Mouse (Mus musculus) stomach, postnatal 0 days (tissue): Measurements from ENCODE around the gene Lpcat3. TPM values are rescaled to one million over a fixed set of nuclear protein-coding genes. Genes with fewer than 3 reads are reported as not detected.

ENCODE experiments used
- ATAC-seq: fragments of 200-750 bp; cut with Nextera tagmentation; 2 replicates; pipeline ENCODE4 v1.8.0; 2017; ENCODE audit not compliant: low FRiP score, low TSS enrichment
- DNase-seq: peaks from one replicate; pipeline ENCODE4 v3.0.0-alpha.2; 2016; ENCODE audit warnings: low spot score
- H3K27ac ChIP-seq: fragments of 300-500 bp; sonication (generic); replicated peaks from 2 replicates; pipeline ENCODE4 v1.5.1; 2014; ENCODE audit warnings: mild to moderate bottlenecking, control low read depth
- H3K27me3 ChIP-seq: fragments of 300-500 bp; sonication (generic); 2 replicates; pipeline ENCODE4 v1.6.1; 2014; ENCODE audit warnings: low read length; ENCODE audit not compliant: control insufficient read depth, insufficient read depth
- H3K36me3 ChIP-seq: fragments of 300-500 bp; sonication (generic); 2 replicates; pipeline ENCODE4 v1.6.1; 2014; ENCODE audit warnings: low read length, mixed read lengths; ENCODE audit not compliant: control insufficient read depth, insufficient read depth
- H3K4me1 ChIP-seq: fragments of 300-500 bp; sonication (generic); replicated peaks from 2 replicates; pipeline ENCODE4 v1.6.1; 2014; ENCODE audit warnings: antibody characterized with exemption; ENCODE audit not compliant: control insufficient read depth, insufficient read depth
- H3K4me2 ChIP-seq: fragments of 300-500 bp; sonication (generic); replicated peaks from 2 replicates; pipeline ENCODE4 v1.6.1; 2014; ENCODE audit warnings: low read depth, mild to moderate bottlenecking, control low read depth, moderate library complexity
- H3K4me3 ChIP-seq: fragments of 300-500 bp; sonication (generic); 2 replicates; pipeline ENCODE4 v1.5.1; 2014; ENCODE audit warnings: low read depth, low read length, control low read depth
- H3K9ac ChIP-seq: fragments of 300-500 bp; sonication (generic); 2 replicates; pipeline ENCODE4 v1.6.1; 2014; ENCODE audit warnings: mild to moderate bottlenecking, low read length, control low read depth, mixed read lengths
- H3K9me3 ChIP-seq: fragments of 300-500 bp; sonication (generic); 2 replicates; pipeline ENCODE4 v1.6.1; 2016; ENCODE audit warnings: low read length; ENCODE audit not compliant: control insufficient read depth
- CTCF ChIP-seq: IDR thresholded peaks from 2 replicates; pipeline ENCODE4 v1.5.1; 2016; ENCODE audit warnings: antibody characterized with exemption, low read depth, mild to moderate bottlenecking, moderate library complexity
- EP300 ChIP-seq: optimal IDR thresholded peaks from 2 replicates; pipeline ENCODE3; 2016; ENCODE audit warnings: antibody characterized with exemption
- WGBS: fragments of 180-500 bp; shearing (Covaris S2); extraction: QIAGEN DNeasy Blood & Tissue Kit; methylation state at CpG from one replicate; pipeline ENCODE4 v1.1.7; 2014; 5-methylcytosine and 5-hydroxymethylcytosine counted together
- polyA plus RNA-seq: library from polyadenylated mRNA; unstranded; fragments of >200 nt; fragmentation: Nextera tagmentation; extraction: Ambion mirVana; gene quantifications from 2 replicates; pipeline ENCODE4 v1.2.1, GENCODE M21; 2015

The Lpcat3 gene
- polyA plus RNA-seq, 1 experiment from 2014 or later = 78.8 TPM

GRCm38 (mm10) chr6:124699366-124699765, 36.5 kb downstream of the Lpcat3 start:
- no peak overlapping the region for H3K27ac ChIP-seq
- no peak overlapping the region for H3K4me3 ChIP-seq
- no peak for DNase-seq
- 0 out of 2 replicates have a peak, but pooled peaks cover 2% of the 10 kb centered on the region for H3K4me1 ChIP-seq
- no peaks in the 10 kb centered on the region for H3K27me3 ChIP-seq
- H3K9me3 ChIP-seq = no peaks in the 10 kb centered on the region
- no peak for ATAC-seq
- H3K4me2 ChIP-seq = no peak overlapping the region
- H3K9ac ChIP-seq = no peak overlapping the region
- TF ChIP-seq CTCF = no peak
- peaks cover 11% of the 10 kb centered on the region; the same call in 1 of the 2 replicates for H3K36me3 ChIP-seq
- 90% methylated on average over 4 of the region's 4 CpGs for WGBS

GRCm38 (mm10) chr6:124699962-124700610, 37.3 kb downstream of the Lpcat3 start:
- no peak overlapping the region for H3K27ac ChIP-seq
- DNase-seq = peak; percentile 48
- H3K9me3 ChIP-seq = no peaks in the 10 kb centered on the region
- H3K9ac ChIP-seq = no peak overlapping the region
- no peaks in the 10 kb centered on the region for H3K27me3 ChIP-seq
- no peak overlapping the region for H3K4me3 ChIP-seq
- peaks cover 17% of the 10 kb centered on the region; the same call in 1 of the 2 replicates for H3K36me3 ChIP-seq
- H3K4me1 ChIP-seq = no peaks in the 10 kb centered on the region
- TF ChIP-seq CTCF (no peak), EP300 (no peak)
- no peak overlapping the region for H3K4me2 ChIP-seq
- WGBS = 70% methylated on average over 11 of the region's 11 CpGs
- ATAC-seq = peak; percentile 46

- no peaks in the 10 kb centered on the region for H3K4me1 ChIP-seq
- no peak overlapping the region for H3K9ac ChIP-seq
- no peak overlapping the region for H3K4me2 ChIP-seq
- 66% methylated on average over 8 of the region's 8 CpGs for WGBS
- DNase-seq (no peak), ATAC-seq (no peak)
- TF ChIP-seq EP300 (no peak), CTCF (peak; percentile 52)
- no peaks in the 10 kb centered on the region for H3K27me3 ChIP-seq
- H3K9me3 ChIP-seq = no peaks in the 10 kb centered on the region
- no peak overlapping the region for H3K4me3 ChIP-seq
- peaks cover 17% of the 10 kb centered on the region; the same call in 1 of the 2 replicates for H3K36me3 ChIP-seq
- no peak overlapping the region for H3K27ac ChIP-seq
These were observed 38.5 kb downstream of the Lpcat3 start for GRCm38 (mm10) chr6:124701338-124701737.

- H3K27ac ChIP-seq = no peak overlapping the region
- H3K9me3 ChIP-seq = no peaks in the 10 kb centered on the region
- H3K4me1 ChIP-seq = no peaks in the 10 kb centered on the region
- H3K9ac ChIP-seq = no peak overlapping the region
- DNase-seq = no peak
- H3K4me2 ChIP-seq = no peak overlapping the region
- 85% methylated on average over 17 of the region's 17 CpGs for WGBS
- peaks cover 17% of the 10 kb centered on the region; the same call in 1 of the 2 replicates for H3K36me3 ChIP-seq
- ATAC-seq = 0 out of 2 replicates have a peak, but pooled peaks have one; percentile 10
- TF ChIP-seq CTCF (peak; percentile 60), EP300 (no peak)
- no peak overlapping the region for H3K4me3 ChIP-seq
- H3K27me3 ChIP-seq = no peaks in the 10 kb centered on the region
These were observed 39.4 kb downstream of the Lpcat3 start for GRCm38 (mm10) chr6:124702102-124702783.

GRCm38 (mm10) chr6:124702784-124703103, 39.9 kb downstream of the Lpcat3 start:
- Histone ChIP-seq H3K27ac (no peak overlapping the region), H3K9me3 (no peaks in the 10 kb centered on the region), H3K27me3 (no peaks in the 10 kb centered on the region), H3K4me2 (no peak overlapping the region), H3K4me3 (no peak overlapping the region), H3K9ac (no peak overlapping the region), H3K4me1 (no peaks in the 10 kb centered on the region), H3K36me3 (peaks cover 17% of the 10 kb centered on the region; the same call in 1 of the 2 replicates)
- DNase-seq (peak; percentile 79), ATAC-seq (peak; percentile 71)
- TF ChIP-seq EP300 (no peak), CTCF (peak; percentile 91)
- WGBS = 53% methylated on average over 3 of the region's 3 CpGs

- H3K4me1 ChIP-seq = no peaks in the 10 kb centered on the region
- no peak overlapping the region for H3K9ac ChIP-seq
- H3K27ac ChIP-seq = no peak overlapping the region
- H3K27me3 ChIP-seq = no peaks in the 10 kb centered on the region
- DNase-seq (no peak), ATAC-seq (no peak)
- H3K4me2 ChIP-seq = no peak overlapping the region
- H3K4me3 ChIP-seq = no peak overlapping the region
- peaks cover 14% of the 10 kb centered on the region; the same call in 1 of the 2 replicates for H3K36me3 ChIP-seq
- WGBS = 60% methylated on average over 7 of the region's 7 CpGs
- TF ChIP-seq CTCF = no peak
- TF ChIP-seq EP300 = no peak
- H3K9me3 ChIP-seq = no peaks in the 10 kb centered on the region
These were observed 41.0 kb downstream of the Lpcat3 start for GRCm38 (mm10) chr6:124703789-124704188.
